Mouse (Mus musculus) midbrain, embryonic 11.5 days (tissue): ENCODE measurements around the gene Dnah1. TPM values are rescaled to one million over a fixed set of nuclear protein-coding genes. Genes with fewer than 3 reads are reported as not detected.

Experiments used
- ATAC-seq: fragments of 200-750 bp; cut with Nextera tagmentation; 2 replicates; pipeline ENCODE4 v1.8.0; 2017; ENCODE audit warnings: moderate TSS enrichment, moderate library complexity; ENCODE audit not compliant: low FRiP score
- DNase-seq: peaks from one replicate; pipeline ENCODE4 v3.0.0; 2015; ENCODE audit warnings: low spot score; ENCODE audit errors: missing footprints
- H3K27ac ChIP-seq: fragments of 300-500 bp; sonication (generic); 2 replicates; pipeline ENCODE4 v1.5.1; 2014; ENCODE audit warnings: low read depth, low read length
- H3K27me3 ChIP-seq: fragments of 300-500 bp; sonication (generic); 2 replicates; pipeline ENCODE4 v1.6.1; 2014; ENCODE audit warnings: mild to moderate bottlenecking, low read length, moderate library complexity, mixed read lengths; ENCODE audit not compliant: control insufficient read depth, insufficient read depth
- H3K36me3 ChIP-seq: fragments of 300-500 bp; sonication (generic); 2 replicates; pipeline ENCODE4 v1.6.1; 2014; ENCODE audit warnings: mild to moderate bottlenecking, low read length, moderate library complexity, mixed read lengths; ENCODE audit not compliant: control insufficient read depth, insufficient read depth
- H3K4me1 ChIP-seq: fragments of 300-500 bp; sonication (generic); 2 replicates; pipeline ENCODE4 v1.6.1; 2014; ENCODE audit warnings: low read length; ENCODE audit not compliant: control insufficient read depth, insufficient read depth
- H3K4me2 ChIP-seq: fragments of 300-500 bp; sonication (generic); 2 replicates; pipeline ENCODE4 v1.6.1; 2014; ENCODE audit warnings: mild to moderate bottlenecking, moderate library complexity
- H3K4me3 ChIP-seq: fragments of 300-500 bp; sonication (generic); 2 replicates; pipeline ENCODE4 v1.5.1; 2014; ENCODE audit warnings: low read depth, low read length
- H3K9ac ChIP-seq: fragments of 300-500 bp; sonication (generic); 2 replicates; pipeline ENCODE4 v1.6.1; 2014; ENCODE audit warnings: low read length
- H3K9me3 ChIP-seq: fragments of 300-500 bp; sonication (generic); 2 replicates; pipeline ENCODE4 v1.6.1; 2016; ENCODE audit warnings: low read length; ENCODE audit not compliant: control insufficient read depth
- WGBS: fragments of 180-500 bp; shearing (Covaris S2); extraction: QIAGEN DNeasy Blood & Tissue Kit; methylation state at CpG from one replicate; pipeline ENCODE4 v1.1.7; 2014; 5-methylcytosine and 5-hydroxymethylcytosine counted together
- polyA plus RNA-seq: library from polyadenylated mRNA; unstranded; fragments of >200 nt; fragmentation: Nextera tagmentation; extraction: Ambion mirVana; gene quantifications from 2 replicates; pipeline ENCODE4 v1.2.1, GENCODE M21; 2014

The Dnah1 gene
- polyA plus RNA-seq, 1 experiment from 2014 or later, result 8.7 TPM

GRCm38 (mm10) chr14:31324851-31325250 is 1.2 kb upstream of the Dnah1 start:
- H3K4me3 ChIP-seq, result no peak overlapping the region
- no peak for DNase-seq

GRCm38 (mm10) chr14:31323189-31323588 is 507 bp downstream of the Dnah1 start:
- ATAC-seq (no peak), DNase-seq (no peak)
- H3K4me1 ChIP-seq, result no peaks in the 10 kb centered on the region
- H3K9ac ChIP-seq, result no peak overlapping the region; the same call in 1 of the 2 replicates
- WGBS, result 89% methylated on average over 4 of the region's 4 CpGs
- peak overlapping the region; percentile 44; the same call in 1 of the 2 replicates for H3K4me2 ChIP-seq
- no peak overlapping the region for H3K4me3 ChIP-seq
- H3K27ac ChIP-seq, result no peak overlapping the region
- no peaks in the 10 kb centered on the region for H3K36me3 ChIP-seq
- H3K27me3 ChIP-seq, result no peaks in the 10 kb centered on the region
- no peaks in the 10 kb centered on the region for H3K9me3 ChIP-seq

More at GRCm38 (mm10) chr14:31324851-31325250, 1.2 kb upstream of the Dnah1 start:
- no peak overlapping the region for H3K27ac ChIP-seq
- no peaks in the 10 kb centered on the region for H3K27me3 ChIP-seq
- WGBS, result 62% methylated on average over 10 of the region's 10 CpGs
- H3K9ac ChIP-seq, result no peak overlapping the region
- no peak overlapping the region for H3K4me2 ChIP-seq
- ATAC-seq, result no peak
- no peaks in the 10 kb centered on the region for H3K4me1 ChIP-seq
- H3K9me3 ChIP-seq, result no peaks in the 10 kb centered on the region
- no peaks in the 10 kb centered on the region for H3K36me3 ChIP-seq

- Histone ChIP-seq H3K4me2 (no peak overlapping the region), H3K4me1 (no peaks in the 10 kb centered on the region), H3K9me3 (no peaks in the 10 kb centered on the region), H3K9ac (no peak overlapping the region), H3K27ac (no peak overlapping the region), H3K27me3 (no peaks in the 10 kb centered on the region), H3K4me3 (no peak overlapping the region), H3K36me3 (no peaks in the 10 kb centered on the region)
- no peak for DNase-seq
- WGBS, result 84% methylated on average over 3 of the region's 3 CpGs
- no peak for ATAC-seq
These were observed 1.5 kb downstream of the Dnah1 start for GRCm38 (mm10) chr14:31322191-31322590.

GRCm38 (mm10) chr14:31321181-31321580 is 2.5 kb downstream of the Dnah1 start:
- 88% methylated on average over 11 of the region's 11 CpGs for WGBS
- Histone ChIP-seq H3K4me1 (no peaks in the 10 kb centered on the region), H3K27ac (no peak overlapping the region), H3K27me3 (no peaks in the 10 kb centered on the region), H3K4me3 (no peak overlapping the region), H3K9me3 (no peaks in the 10 kb centered on the region), H3K9ac (no peak overlapping the region), H3K4me2 (no peak overlapping the region), H3K36me3 (no peaks in the 10 kb centered on the region)
- DNase-seq, result no peak
- no peak for ATAC-seq

GRCm38 (mm10) chr14:31319546-31319945 is 4.2 kb downstream of the Dnah1 start:
- ATAC-seq (no peak), DNase-seq (no peak)
- WGBS, result 85% methylated on average over 10 of the region's 10 CpGs
- Histone ChIP-seq H3K4me3 (no peak overlapping the region), H3K4me1 (no peaks in the 10 kb centered on the region), H3K9ac (no peak overlapping the region), H3K27me3 (no peaks in the 10 kb centered on the region), H3K9me3 (no peaks in the 10 kb centered on the region), H3K27ac (no peak overlapping the region), H3K4me2 (no peak overlapping the region), H3K36me3 (no peaks in the 10 kb centered on the region)

GRCm38 (mm10) chr14:31317754-31318153 is 5.9 kb downstream of the Dnah1 start:
- Histone ChIP-seq H3K9ac (no peak overlapping the region), H3K4me3 (no peak overlapping the region), H3K9me3 (no peaks in the 10 kb centered on the region), H3K27me3 (no peaks in the 10 kb centered on the region), H3K36me3 (no peaks in the 10 kb centered on the region), H3K4me1 (no peaks in the 10 kb centered on the region), H3K4me2 (no peak overlapping the region), H3K27ac (no peak overlapping the region)
- no peak for ATAC-seq
- no peak for DNase-seq
- 79% methylated on average over 3 of the region's 3 CpGs for WGBS

- H3K9ac ChIP-seq, result no peak overlapping the region
- H3K4me2 ChIP-seq, result no peak overlapping the region
- H3K4me1 ChIP-seq, result no peaks in the 10 kb centered on the region
- H3K36me3 ChIP-seq, result no peaks in the 10 kb centered on the region
- H3K27me3 ChIP-seq, result no peaks in the 10 kb centered on the region
- ATAC-seq (no peak), DNase-seq (no peak)
- no peak overlapping the region for H3K27ac ChIP-seq
- 91% methylated on average over 12 of the region's 12 CpGs for WGBS
- no peaks in the 10 kb centered on the region for H3K9me3 ChIP-seq
- no peak overlapping the region for H3K4me3 ChIP-seq
These were observed 7.1 kb downstream of the Dnah1 start for GRCm38 (mm10) chr14:31316613-31317012.

- Histone ChIP-seq H3K4me3 (no peak overlapping the region), H3K9me3 (no peaks in the 10 kb centered on the region), H3K9ac (no peak overlapping the region), H3K27ac (no peak overlapping the region), H3K36me3 (no peaks in the 10 kb centered on the region), H3K4me2 (no peak overlapping the region), H3K4me1 (no peaks in the 10 kb centered on the region), H3K27me3 (no peaks in the 10 kb centered on the region)
- 41% methylated on average over 3 of the region's 3 CpGs for WGBS
- DNase-seq, result no peak
- no peak for ATAC-seq
These were observed 10.5 kb downstream of the Dnah1 start for GRCm38 (mm10) chr14:31313192-31313591.

- Histone ChIP-seq H3K27ac (no peak overlapping the region), H3K4me1 (no peaks in the 10 kb centered on the region), H3K9me3 (no peaks in the 10 kb centered on the region), H3K9ac (no peak overlapping the region), H3K27me3 (no peaks in the 10 kb centered on the region), H3K36me3 (no peaks in the 10 kb centered on the region), H3K4me3 (no peak overlapping the region), H3K4me2 (no peak overlapping the region)
- 85% methylated on average over 8 of the region's 8 CpGs for WGBS
- ATAC-seq, result no peak
- DNase-seq, result no peak
These were observed 38.0 kb downstream of the Dnah1 start for GRCm38 (mm10) chr14:31285728-31286127.

- ATAC-seq, result peak; percentile 18; the same call in 1 of the 2 replicates
- Histone ChIP-seq H3K4me2 (no peak overlapping the region), H3K27me3 (no peaks in the 10 kb centered on the region), H3K4me3 (no peak overlapping the region), H3K9me3 (no peaks in the 10 kb centered on the region), H3K9ac (no peak overlapping the region), H3K4me1 (peaks cover 21% of the 10 kb centered on the region), H3K27ac (no peak overlapping the region), H3K36me3 (no peaks in the 10 kb centered on the region)
- peak; percentile 98 for DNase-seq
- WGBS, result 22% methylated on average over 7 of the region's 7 CpGs
These were observed 51.5 kb downstream of the Dnah1 start for GRCm38 (mm10) chr14:31272164-31272563.
